ENCODE assay signal across 13 mouse cellular contexts in genomic region chr12:108297033-108297432, GRCm38 (mm10). TPM values are rescaled to one million over a fixed set of nuclear protein-coding genes. Genes with fewer than 3 reads are reported as not detected.
DNase-seq lines count a peak whose midpoint lies in the region; ATAC-seq and TF ChIP-seq lines count a peak whose summit lies in the region.
"Had no signal": no experiment of that assay in that cellular context is flagged by ENCODE, and none has a peak within 500 bp of the region (broad histone marks: within the 10 kb centered on the region; RNA-seq: fewer than 3 reads in every experiment).

No protein-coding gene starts in this region.

- 76% methylated on average over 6 of the region's 6 CpGs for WGBS in stomach, postnatal 0 days

- H3K9me3 ChIP-seq in stomach, postnatal 0 days (ENCODE audit: control insufficient read depth, low read length): no peaks in the 10 kb centered on the region
- H3K9me3 ChIP-seq: kidney, embryonic 15.5 days; lung, embryonic 15.5 days had no signal

- no peak overlapping the region for H3K4me2 ChIP-seq in stomach, postnatal 0 days (replicated peaks; ENCODE audit: low read depth)
- H3K4me2 ChIP-seq: kidney, embryonic 15.5 days; lung, embryonic 15.5 days had no signal

- no peak for TF ChIP-seq EP300 in stomach, postnatal 0 days (optimal IDR thresholded peaks at IDR 0.05)

- no peak overlapping the region for H3K4me3 ChIP-seq in layer of hippocampus, adult 2 months
- no peak overlapping the region for H3K4me3 ChIP-seq in stomach, postnatal 0 days (ENCODE audit: low read depth, low read length)
- H3K4me3 ChIP-seq: kidney, embryonic 15.5 days; lung, embryonic 15.5 days; myocyte had no signal

- H3K36me3 ChIP-seq in stomach, postnatal 0 days (ENCODE audit: control insufficient read depth, insufficient read depth, low read length): no peaks in the 10 kb centered on the region
- H3K36me3 ChIP-seq: G1E; kidney, embryonic 15.5 days; lung, embryonic 15.5 days had no signal

- peak; percentile 51 for DNase-seq in embryo, embryonic 10.5 days (ENCODE audit: low spot score)
- DNase-seq in embryo, embryonic 11 days: no peak
- DNase-seq in layer of hippocampus, adult 2 months (ENCODE audit: low spot score in 2 of 2): no peak
- DNase-seq in layer of hippocampus, postnatal 25 days (ENCODE audit: extremely low spot score in 1 of 2, low spot score in 1 of 2): no peak
- DNase-seq in thymus, postnatal 4 days: peak; percentile 44
- no peak for DNase-seq in thymus, postnatal 36 days
- peak; percentile 41 for DNase-seq in stomach, postnatal 0 days (ENCODE audit: low spot score)
- no peak for DNase-seq in adipocyte (ENCODE audit: low spot score)
- DNase-seq: gastrocnemius, postnatal 25 days had no signal

- ATAC-seq in stomach, postnatal 0 days (ENCODE audit: low FRiP score, low TSS enrichment): 0 out of 2 replicates have a peak, but pooled peaks have one; percentile 20

- TF ChIP-seq CTCF in layer of hippocampus, adult 2 months (conservative IDR thresholded peaks at IDR 0.05): peak; percentile 67
- TF ChIP-seq CTCF in stomach, postnatal 0 days (IDR thresholded peaks at IDR 0.05; ENCODE audit: low read depth): peak; percentile 64

- H3K4me1 ChIP-seq in stomach, postnatal 0 days (replicated peaks; ENCODE audit: control insufficient read depth, insufficient read depth): no peaks in the 10 kb centered on the region

- H3K9ac ChIP-seq in stomach, postnatal 0 days (ENCODE audit: low read length): no peak overlapping the region
- H3K9ac ChIP-seq: kidney, embryonic 15.5 days; lung, embryonic 15.5 days had no signal

- no peaks in the 10 kb centered on the region for H3K27me3 ChIP-seq in stomach, postnatal 0 days (ENCODE audit: control insufficient read depth, insufficient read depth, low read length)
- H3K27me3 ChIP-seq: lung, embryonic 15.5 days had no signal

- no peak overlapping the region for H3K27ac ChIP-seq in layer of hippocampus, adult 2 months
- no peak overlapping the region for H3K27ac ChIP-seq in stomach, postnatal 0 days (replicated peaks)
- H3K27ac ChIP-seq: kidney, embryonic 15.5 days; lung, embryonic 15.5 days had no signal

RNA-seq across cellular contexts. Expression of gene Hhipl1, which starts 9.0 kb away (rescaled TPM):
- 1 to 10 TPM; 5.1 to 6.4 TPM for total RNA-seq in layer of hippocampus, adult 2 months (2021)
- total RNA-seq in layer of hippocampus, postnatal 25 days (2021): 1 to 10 TPM; 5.0 to 5.1 TPM
- 0.23 and 0.24 TPM in 2 replicates for polyA plus RNA-seq in stomach, postnatal 0 days (2015; fragmentation: Nextera tagmentation; extraction: Ambion mirVana)
- polyA plus RNA-seq: G1E had no signal

RNA-seq across cellular contexts. Expression of gene Ccdc85c, which starts 21.8 kb away (rescaled TPM):
- total RNA-seq in layer of hippocampus, adult 2 months (2021): 10 to 100 TPM; 68.4 to 68.5 TPM
- 10 to 100 TPM; 66.6 to 71.3 TPM for total RNA-seq in layer of hippocampus, postnatal 25 days (2021)
- 6.7 and 7.0 TPM in 2 replicates for polyA plus RNA-seq in stomach, postnatal 0 days (2015; fragmentation: Nextera tagmentation; extraction: Ambion mirVana)
- polyA plus RNA-seq: G1E had no signal

RNA-seq across cellular contexts. Expression of gene Cyp46a1, which starts 37.1 kb away (rescaled TPM):
- total RNA-seq in layer of hippocampus, adult 2 months (2021): 100 to 1,000 TPM; 169 TPM
- total RNA-seq in layer of hippocampus, postnatal 25 days (2021): 100 to 1,000 TPM; 172 to 174 TPM
- 1.3 and 2.1 TPM in 2 replicates for polyA plus RNA-seq in stomach, postnatal 0 days (2015; fragmentation: Nextera tagmentation; extraction: Ambion mirVana)
- polyA plus RNA-seq: G1E had no signal

Comparison
In these comparisons a context has a peak if more than half of its experiments do, and no peak if none do; other contexts are left out.
1. DNase-seq: peak in embryo, embryonic 10.5 days (single experiment), thymus, postnatal 4 days (single experiment) and stomach, postnatal 0 days (single experiment); none in embryo, embryonic 11 days (single experiment), layer of hippocampus, adult 2 months (0 of 2), layer of hippocampus, postnatal 25 days (0 of 2), thymus, postnatal 36 days (0 of 2) and adipocyte (single experiment).